ENCODE assay signal across 8 mouse cellular contexts in genomic region chr15:89127364-89127940, GRCm38 (mm10). TPM values are rescaled to one million over a fixed set of nuclear protein-coding genes. Genes with fewer than 3 reads are reported as not detected.
DNase-seq lines count a peak whose midpoint lies in the region; TF ChIP-seq lines count a peak whose summit lies in the region.

No protein-coding gene starts in this region.

- no peak for TF ChIP-seq POLR2A in heart, adult 2 months (IDR thresholded peaks at IDR 0.05; ENCODE audit: insufficient read depth, low read depth, low read length)
- no peak for TF ChIP-seq POLR2A in ES-Bruce4 (IDR thresholded peaks at IDR 0.05; ENCODE audit: insufficient read depth, low read length)

- H3K4me1 ChIP-seq in heart, adult 2 months (ENCODE audit: control insufficient read depth, insufficient read depth, low read length): peaks cover 10% of the 10 kb centered on the region
- H3K4me1 ChIP-seq in ES-Bruce4 (ENCODE audit: control insufficient read depth, insufficient read depth, low read length): peaks cover 2% of the 10 kb centered on the region
- H3K4me1 ChIP-seq in hindbrain, embryonic 10.5 days (replicated peaks): peaks cover 37% of the 10 kb centered on the region
- peaks cover 34% of the 10 kb centered on the region for H3K4me1 ChIP-seq in midbrain, embryonic 10.5 days

- intact Hi-C loops in heart, adult 2 months (cut with DNase I): no loop called here
- intact Hi-C loops in heart, postnatal 14 days (cut with DNase I): loop anchor here (5.0 to 10.0 kb wide), 2 partner anchors 85 to 227 kb away; partner anchors contain the start of genes Lmf2, Ncaph2 and Ppp6r2

- H3K27ac ChIP-seq in heart, adult 2 months: peak overlapping the region; percentile 93
- no peak overlapping the region for H3K27ac ChIP-seq in ES-Bruce4 (ENCODE audit: insufficient read depth, low read length)
- H3K27ac ChIP-seq in hindbrain, embryonic 10.5 days: peak overlapping the region; percentile 92
- H3K27ac ChIP-seq in midbrain, embryonic 10.5 days (replicated peaks): no peak overlapping the region; the same call in 1 of the 2 replicates

- peak overlapping the region; percentile 3; the same call in 1 of the 2 replicates for H3K9ac ChIP-seq in heart, adult 2 months (ENCODE audit: low read depth, low read length)
- H3K9ac ChIP-seq in ES-Bruce4 (ENCODE audit: low read depth, poor library complexity, severe bottlenecking): 0 out of 2 replicates have a peak overlapping the region, but pooled peaks have one; percentile 59

- peak overlapping the region; percentile 67 for H3K4me3 ChIP-seq in heart, adult 2 months
- H3K4me3 ChIP-seq in ES-Bruce4 (ENCODE audit: low read depth, low read length): no peak overlapping the region
- peak overlapping the region; percentile 69 for H3K4me3 ChIP-seq in hindbrain, embryonic 10.5 days
- H3K4me3 ChIP-seq in midbrain, embryonic 10.5 days: peak overlapping the region; percentile 59

- no peak for TF ChIP-seq CTCF in heart, adult 2 months (IDR thresholded peaks at IDR 0.05)
- no peak for TF ChIP-seq CTCF in ES-Bruce4 (IDR thresholded peaks at IDR 0.05; ENCODE audit: low read depth, low read length)

- no peaks in the 10 kb centered on the region for H3K79me2 ChIP-seq in heart, adult 2 months (replicated peaks; ENCODE audit: control insufficient read depth, insufficient read depth, low read length)

- H3K27me3 ChIP-seq in heart, adult 2 months (ENCODE audit: control insufficient read depth, insufficient read depth, low read length): no peaks in the 10 kb centered on the region
- no peaks in the 10 kb centered on the region for H3K27me3 ChIP-seq in ES-Bruce4 (ENCODE audit: control insufficient read depth, insufficient read depth, low read length, poor library complexity, severe bottlenecking)
- H3K27me3 ChIP-seq in hindbrain, embryonic 10.5 days (ENCODE audit: insufficient read depth, poor library complexity, severe bottlenecking): no peaks in the 10 kb centered on the region
- no peaks in the 10 kb centered on the region for H3K27me3 ChIP-seq in midbrain, embryonic 10.5 days (ENCODE audit: low read depth, poor library complexity, severe bottlenecking)

- no peaks in the 10 kb centered on the region for H3K36me3 ChIP-seq in heart, adult 2 months (ENCODE audit: control insufficient read depth, insufficient read depth, low read length)
- no peaks in the 10 kb centered on the region for H3K36me3 ChIP-seq in ES-Bruce4 (ENCODE audit: control insufficient read depth, insufficient read depth, low read length, poor library complexity, severe bottlenecking)
- peaks cover 37% of the 10 kb centered on the region for H3K36me3 ChIP-seq in hindbrain, embryonic 10.5 days
- peaks cover 46% of the 10 kb centered on the region for H3K36me3 ChIP-seq in midbrain, embryonic 10.5 days

- no peak for TF ChIP-seq EP300 in heart, adult 2 months (IDR thresholded peaks at IDR 0.05; ENCODE audit: insufficient read depth, low read depth, low read length)
- TF ChIP-seq EP300 in ES-Bruce4 (IDR thresholded peaks at IDR 0.05; ENCODE audit: insufficient read depth, low read depth, low read length): no peak

- DNase-seq in heart, adult 2 months: no peak
- DNase-seq in heart, postnatal 14 days: no peak
- no peak for DNase-seq in hindbrain, embryonic 10.5 days (ENCODE audit: low spot score)
- no peak for DNase-seq in midbrain, embryonic 10.5 days (ENCODE audit: low spot score)
- DNase-seq in frontal cortex, postnatal 25 days (ENCODE audit: low spot score in 2 of 2): no peak
- DNase-seq in yolk sac, embryonic 10.5 days (ENCODE audit: low spot score): no peak
- no peak for DNase-seq in thymus, postnatal 14 days

- H3K9me3 ChIP-seq in ES-Bruce4 (replicated peaks; ENCODE audit: control insufficient read depth, insufficient read depth, low read length, poor library complexity, severe bottlenecking): no peaks in the 10 kb centered on the region
- H3K9me3 ChIP-seq in hindbrain, embryonic 10.5 days: no peaks in the 10 kb centered on the region
- H3K9me3 ChIP-seq in midbrain, embryonic 10.5 days (replicated peaks): no peaks in the 10 kb centered on the region

- WGBS in heart, adult 2 months: 77% methylated on average over 8 of the region's 8 CpGs
- 93% methylated on average over 8 of the region's 8 CpGs for WGBS in hindbrain, embryonic 10.5 days
- WGBS in midbrain, embryonic 10.5 days: 92% methylated on average over 8 of the region's 8 CpGs

RNA-seq across cellular contexts. Expression of gene Hdac10, which starts 1.0 kb away (rescaled TPM):
- 1 to 10 TPM; 6.3 to 7.6 TPM for total RNA-seq in heart, adult 2 months (2021)
- 19.5 and 23.1 TPM in 2 replicates for polyA plus RNA-seq in heart, adult 2 months (2012; rRNA removed)
- total RNA-seq in heart, postnatal 14 days (2021): 1 to 10 TPM; 7.2 to 8.4 TPM
- polyA plus RNA-seq in ES-Bruce4 (2011; ENCODE audit: insufficient read depth, insufficient read length, low read depth, missing spikeins): 4.6 and 4.8 TPM in 2 replicates
- polyA plus RNA-seq in hindbrain, embryonic 10.5 days (2016; fragmentation: Nextera tagmentation; extraction: Ambion mirVana): 16.4 and 18.5 TPM in 2 replicates
- 18.7 and 20.3 TPM in 2 replicates for polyA plus RNA-seq in midbrain, embryonic 10.5 days (2016; fragmentation: Nextera tagmentation; extraction: Ambion mirVana)

RNA-seq across cellular contexts. Expression of gene Tubgcp6, which starts 4.5 kb away (rescaled TPM):
- 1 to 10 TPM; 7.3 to 8.7 TPM for total RNA-seq in heart, adult 2 months (2021)
- polyA plus RNA-seq in heart, adult 2 months (2012; rRNA removed): 16.2 and 18.7 TPM in 2 replicates
- 10 to 100 TPM; 12.0 to 12.7 TPM for total RNA-seq in heart, postnatal 14 days (2021)
- 21.1 and 26.9 TPM in 2 replicates for polyA plus RNA-seq in ES-Bruce4 (2011; ENCODE audit: insufficient read depth, insufficient read length, low read depth, missing spikeins)
- 23.7 and 26.0 TPM in 2 replicates for polyA plus RNA-seq in hindbrain, embryonic 10.5 days (2016; fragmentation: Nextera tagmentation; extraction: Ambion mirVana)
- 24.7 and 25.6 TPM in 2 replicates for polyA plus RNA-seq in midbrain, embryonic 10.5 days (2016; fragmentation: Nextera tagmentation; extraction: Ambion mirVana)

RNA-seq across cellular contexts. Expression of gene Mapk12, which starts 13.1 kb away (rescaled TPM):
- 10 to 100 TPM; 20.7 to 21.1 TPM for total RNA-seq in heart, adult 2 months (2021)
- polyA plus RNA-seq in heart, adult 2 months (2012; rRNA removed): 30.5 and 43.2 TPM in 2 replicates
- 10 to 100 TPM; 16.8 to 18.7 TPM for total RNA-seq in heart, postnatal 14 days (2021)
- 33.2 and 38.2 TPM in 2 replicates for polyA plus RNA-seq in ES-Bruce4 (2011; ENCODE audit: insufficient read depth, insufficient read length, low read depth, missing spikeins)
- polyA plus RNA-seq in hindbrain, embryonic 10.5 days (2016; fragmentation: Nextera tagmentation; extraction: Ambion mirVana): 23.7 and 28.5 TPM in 2 replicates
- 31.8 and 36.7 TPM in 2 replicates for polyA plus RNA-seq in midbrain, embryonic 10.5 days (2016; fragmentation: Nextera tagmentation; extraction: Ambion mirVana)

RNA-seq across cellular contexts. Expression of gene Mapk11, which starts 22.0 kb away (rescaled TPM):
- 1 to 10 TPM; 1.9 to 2.0 TPM for total RNA-seq in heart, adult 2 months (2021)
- 4.7 and 5.2 TPM in 2 replicates for polyA plus RNA-seq in heart, adult 2 months (2012; rRNA removed)
- total RNA-seq in heart, postnatal 14 days (2021): 1 to 10 TPM; 2.3 to 3.7 TPM
- 9.1 and 9.3 TPM in 2 replicates for polyA plus RNA-seq in ES-Bruce4 (2011; ENCODE audit: insufficient read depth, insufficient read length, low read depth, missing spikeins)
- 34.9 and 46.6 TPM in 2 replicates for polyA plus RNA-seq in hindbrain, embryonic 10.5 days (2016; fragmentation: Nextera tagmentation; extraction: Ambion mirVana)
- polyA plus RNA-seq in midbrain, embryonic 10.5 days (2016; fragmentation: Nextera tagmentation; extraction: Ambion mirVana): 38.8 and 47.4 TPM in 2 replicates

RNA-seq across cellular contexts. Expression of gene Selenoo, which starts 38.6 kb away (rescaled TPM):
- 10 to 100 TPM; 13.6 to 16.5 TPM for total RNA-seq in heart, adult 2 months (2021)
- polyA plus RNA-seq in heart, adult 2 months (2012; rRNA removed): 20.7 and 28.6 TPM in 2 replicates
- 10 to 100 TPM; 13.6 to 13.8 TPM for total RNA-seq in heart, postnatal 14 days (2021)
- polyA plus RNA-seq in ES-Bruce4 (2011; ENCODE audit: insufficient read depth, insufficient read length, low read depth, missing spikeins): 9.2 and 9.4 TPM in 2 replicates
- 15.9 and 21.6 TPM in 2 replicates for polyA plus RNA-seq in hindbrain, embryonic 10.5 days (2016; fragmentation: Nextera tagmentation; extraction: Ambion mirVana)
- 16.2 and 19.3 TPM in 2 replicates for polyA plus RNA-seq in midbrain, embryonic 10.5 days (2016; fragmentation: Nextera tagmentation; extraction: Ambion mirVana)

Comparison
In these comparisons a context has a peak if more than half of its experiments do, and no peak if none do; other contexts are left out.
1. H3K27ac ChIP-seq: peak in heart, adult 2 months (single experiment) and hindbrain, embryonic 10.5 days (single experiment); none in ES-Bruce4 (single experiment) and midbrain, embryonic 10.5 days (single experiment).